Mouse (Mus musculus): ENCODE measurements at regions not wholly inside any gene's neighbourhood (a gene's known extent, or its start where the extent isn't known, plus 50 kb on each side); places are given as distances from the start of the nearest gene placed in this dataset.

- TF ChIP-seq CTCF (IDR thresholded peaks at IDR 0.05; ENCODE audit: low read depth, low read length) (no peak), POLR2A (IDR thresholded peaks at IDR 0.05; ENCODE audit: extremely low read depth, insufficient read depth, low read length) (no peak)
Measured at GRCm38 (mm10) chr13:10540197-10540940, 179.7 kb upstream of the Chrm3 start.
